Mouse (Mus musculus) lung, postnatal 10 days (tissue): ENCODE data around the gene Efcab9.

Experiments used
- DNase-seq: peaks from one replicate; pipeline ENCODE4 v3.0.0; 2021

Gene Efcab9

GRCm38 (mm10) chr11:32488808-32489670 lies 42.8 kb downstream of the Efcab9 start:
- no peak for DNase-seq

GRCm38 (mm10) chr11:32488344-32488743 lies 43.5 kb downstream of the Efcab9 start:
- no peak for DNase-seq

GRCm38 (mm10) chr11:32487501-32487900 lies 44.4 kb downstream of the Efcab9 start:
- no peak for DNase-seq

GRCm38 (mm10) chr11:32486621-32487020 lies 45.3 kb downstream of the Efcab9 start:
- DNase-seq: no peak

- no peak for DNase-seq
These were observed 46.6 kb downstream of the Efcab9 start for GRCm38 (mm10) chr11:32485290-32485689.

GRCm38 (mm10) chr11:32481525-32481924 lies 50.4 kb downstream of the Efcab9 start:
- no peak for DNase-seq

- DNase-seq: no peak
These were observed 56.2 kb downstream of the Efcab9 start for GRCm38 (mm10) chr11:32475487-32476236.

- DNase-seq: no peak
These were observed 57.2 kb downstream of the Efcab9 start for GRCm38 (mm10) chr11:32474725-32475124.
